Mouse (Mus musculus): Measurements from ENCODE around the gene Cyb5r1.

The Cyb5r1 gene

DNA sequence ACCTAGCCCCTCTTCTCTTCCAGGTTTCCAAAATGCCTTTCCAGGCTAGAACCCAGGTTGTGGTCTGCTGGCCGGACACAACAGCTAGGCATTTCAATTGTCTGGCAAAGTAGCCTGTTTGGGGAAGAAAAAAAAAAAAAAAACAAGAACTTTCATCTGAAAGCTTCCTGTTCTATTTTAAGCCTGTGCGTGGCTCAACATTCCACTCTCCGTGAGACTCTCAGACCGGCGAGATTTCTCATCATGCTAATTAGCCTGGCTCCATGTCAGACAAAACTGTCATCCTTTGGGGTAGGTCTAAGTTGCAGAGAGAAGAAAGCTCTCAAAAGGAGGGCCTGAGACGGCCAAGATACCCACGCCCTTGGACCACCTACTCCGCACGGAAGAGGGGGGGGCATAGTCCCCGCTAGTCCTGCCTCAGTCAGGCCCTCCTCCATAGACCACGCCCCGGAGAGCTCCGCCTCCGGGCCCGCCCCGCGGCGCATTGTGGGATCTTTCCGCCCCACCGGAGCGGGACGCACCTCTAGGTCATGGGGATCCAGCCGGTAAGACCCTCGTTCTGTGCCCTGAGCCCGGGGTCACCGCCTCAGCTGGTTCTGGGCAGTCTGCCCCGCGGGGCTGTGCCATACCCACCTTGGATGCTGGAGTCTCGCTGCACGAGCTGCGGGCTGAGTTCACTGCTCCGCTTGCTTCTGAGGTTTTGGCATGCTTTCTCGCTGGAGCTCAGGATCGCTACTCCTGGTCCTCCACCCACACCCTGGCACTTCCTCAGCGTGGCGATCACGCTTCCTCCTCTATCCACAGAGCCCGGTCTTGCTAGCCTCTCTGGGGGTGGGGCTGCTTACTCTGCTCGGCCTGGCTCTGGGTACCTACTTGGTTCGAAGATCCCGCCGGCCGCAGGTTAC, at the start of gene Cyb5r1:
Gene Cyb5r1 (plus strand): TSS at position 51 of the 905 bp plus-strand sequence.
- peak; percentile 23 to 50 for DNase-seq (ENCODE audit: low spot score in 2 of 2)

DNA sequence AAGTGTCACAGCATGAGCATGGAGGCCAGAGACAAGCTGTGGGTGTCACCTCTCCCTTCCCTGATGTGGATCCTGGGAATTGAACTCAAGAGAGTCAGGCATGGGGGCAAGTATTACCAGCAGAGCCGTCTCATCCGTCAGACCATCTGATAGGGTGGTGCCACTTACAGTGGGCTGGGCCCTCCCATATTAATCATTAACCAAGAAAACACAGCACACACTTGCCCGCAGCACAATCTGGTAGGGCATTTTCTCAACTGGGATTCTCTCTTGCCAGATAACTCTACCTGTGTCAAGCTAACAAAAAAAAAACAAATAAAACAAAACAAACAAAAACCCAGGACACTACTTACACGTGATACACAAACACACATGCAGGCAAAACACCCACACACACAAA, 47.9 kb upstream of the Cyb5r1 start:
- no peak for DNase-seq (ENCODE audit: low spot score in 2 of 2)

DNA sequence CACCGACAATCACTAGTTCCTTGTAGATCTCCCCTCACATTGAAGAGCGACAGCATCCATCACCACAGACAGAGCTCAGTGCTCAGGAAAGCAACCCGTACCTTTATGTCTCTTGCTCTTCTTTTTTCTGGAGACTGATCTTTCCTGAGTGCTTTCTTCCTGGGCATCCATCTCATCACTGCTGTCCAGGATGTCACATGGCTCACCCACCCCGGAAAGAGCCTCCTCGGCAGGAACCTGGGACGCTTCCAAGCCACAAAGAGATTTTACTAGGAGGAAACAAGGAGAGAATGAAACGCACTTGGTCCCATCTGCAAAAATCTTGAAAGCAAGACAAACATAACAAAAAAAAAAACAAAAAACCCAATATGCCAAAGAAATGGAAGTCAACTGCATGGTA, 44.7 kb upstream of the Cyb5r1 start:
- no peak for DNase-seq (ENCODE audit: low spot score in 2 of 2)

DNA sequence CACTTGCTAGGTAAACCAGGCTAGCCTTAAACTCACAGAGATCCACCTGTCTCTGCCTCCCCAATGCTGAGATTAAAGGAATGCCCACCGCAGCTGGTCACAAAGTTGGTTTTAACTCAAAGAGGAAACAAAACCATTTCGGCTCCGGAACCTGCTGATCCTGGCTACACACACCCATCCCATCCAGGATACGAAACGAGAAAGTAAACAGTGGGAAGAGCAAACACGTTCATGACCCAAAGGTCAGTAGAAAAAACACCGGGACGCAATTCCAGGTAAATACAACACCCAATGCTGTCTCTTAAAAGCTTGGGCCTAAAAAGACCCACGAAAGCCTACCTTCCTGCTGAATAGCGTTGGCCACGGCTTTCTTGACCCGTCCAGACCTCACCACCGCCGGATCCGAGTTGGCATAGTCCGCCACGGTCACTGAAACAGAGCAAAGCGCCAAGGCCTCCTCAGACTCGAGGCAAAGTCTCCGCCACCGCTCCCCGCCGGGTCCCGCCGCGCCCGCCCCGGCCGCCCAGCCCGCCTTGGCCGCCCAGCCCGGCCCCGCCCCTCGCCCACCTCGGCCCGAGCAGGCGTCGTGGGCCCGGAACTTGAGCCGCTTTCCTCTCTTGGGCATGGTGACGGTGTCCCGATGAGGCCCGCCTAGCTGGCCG, 44.0 kb upstream of the Cyb5r1 start:
- no peak for DNase-seq (ENCODE audit: low spot score in 2 of 2)

DNA sequence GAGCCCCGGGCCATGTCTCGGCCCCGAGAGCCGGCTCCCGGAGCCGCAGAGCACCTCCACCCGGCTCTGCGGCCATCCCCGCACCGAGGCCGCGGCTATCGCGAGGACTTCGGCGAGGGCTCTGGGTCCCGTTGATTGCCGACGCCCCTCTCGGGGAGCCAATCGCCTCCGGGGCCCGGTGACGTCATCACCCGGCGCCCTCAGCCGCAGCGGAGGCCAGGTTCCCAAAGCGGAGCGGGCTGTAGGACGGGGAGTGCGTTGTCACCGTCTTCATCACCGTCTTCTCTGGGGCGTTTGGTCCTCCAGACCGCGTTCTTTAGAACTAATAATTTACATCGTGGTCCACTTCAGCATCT, 43.5 kb upstream of the Cyb5r1 start, which contains the start of gene Tmem183a:
Gene Tmem183a (minus strand): TSS at position 123 of the 356 bp plus-strand sequence.
- DNase-seq (ENCODE audit: low spot score in 2 of 2): peak; percentile 97 to 98

DNA sequence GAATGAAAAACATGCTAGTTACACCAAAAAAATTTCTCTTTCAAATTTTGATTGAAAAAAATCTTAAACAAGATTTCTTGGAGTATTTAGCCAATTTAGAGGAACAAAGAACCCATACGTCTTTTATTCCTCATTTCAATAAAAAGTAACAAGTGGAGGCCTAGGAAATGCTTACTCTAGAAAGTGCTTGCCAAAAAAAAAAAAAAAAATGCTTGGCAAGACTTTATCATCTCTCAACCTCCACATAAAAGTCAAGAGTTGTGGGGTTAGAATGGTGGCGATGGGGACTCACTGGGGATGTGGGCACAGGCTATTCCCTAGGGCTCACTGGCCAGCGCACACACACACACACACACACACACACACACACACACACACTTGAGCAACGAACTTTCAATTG, 42.2 kb upstream of the Cyb5r1 start:
- DNase-seq (ENCODE audit: low spot score in 2 of 2): no peak

DNA sequence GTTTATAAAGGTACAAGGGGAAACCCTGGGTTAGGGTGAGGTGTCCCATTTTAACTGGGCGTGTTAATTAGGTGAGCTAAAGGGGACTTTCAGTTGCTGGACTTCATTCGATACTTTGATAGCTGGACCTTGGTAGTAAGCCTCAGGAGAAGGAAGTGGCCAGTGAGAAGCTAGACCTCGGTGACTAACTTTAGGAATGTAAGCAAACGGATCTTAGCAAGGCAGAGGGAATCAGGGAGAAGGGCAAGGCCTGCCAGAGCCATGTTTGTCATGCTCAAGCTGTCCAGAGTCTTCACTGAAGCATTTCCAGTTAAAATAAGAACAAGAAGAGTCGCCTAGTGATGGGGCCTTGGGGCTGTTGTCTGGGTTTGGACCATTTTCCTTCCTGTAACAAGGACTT, 39.9 kb upstream of the Cyb5r1 start:
- no peak for DNase-seq (ENCODE audit: low spot score in 2 of 2)

DNA sequence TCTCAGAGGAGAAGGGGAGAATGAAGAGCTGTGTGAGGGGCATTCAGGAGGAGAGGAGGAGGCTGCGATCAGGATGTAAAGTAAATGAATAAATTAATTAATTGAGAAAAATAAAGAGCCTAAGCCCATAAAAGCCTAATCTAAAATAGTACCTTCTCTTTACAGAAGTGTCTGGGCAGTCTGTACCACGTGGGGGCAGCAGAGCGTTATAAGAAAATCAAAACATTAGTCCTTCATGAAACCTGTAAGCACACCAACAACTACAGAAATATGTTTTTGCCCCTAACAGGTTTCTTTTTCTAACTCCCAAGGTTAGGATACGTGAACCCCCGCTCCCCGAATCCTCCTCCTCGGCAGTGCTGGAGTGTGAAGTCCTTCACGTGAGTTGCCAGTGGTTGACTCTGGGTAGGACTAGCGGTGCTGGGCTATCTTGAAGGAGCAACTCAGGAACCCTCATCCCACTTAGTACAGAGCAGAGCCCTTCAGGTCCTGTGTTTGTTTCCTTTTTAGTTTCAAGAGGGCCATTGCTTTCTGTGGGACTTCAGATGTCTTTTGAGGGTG, 36.5 kb upstream of the Cyb5r1 start:
- DNase-seq (ENCODE audit: low spot score in 2 of 2): peak in 1 of 2 experiments; percentile 52

DNA sequence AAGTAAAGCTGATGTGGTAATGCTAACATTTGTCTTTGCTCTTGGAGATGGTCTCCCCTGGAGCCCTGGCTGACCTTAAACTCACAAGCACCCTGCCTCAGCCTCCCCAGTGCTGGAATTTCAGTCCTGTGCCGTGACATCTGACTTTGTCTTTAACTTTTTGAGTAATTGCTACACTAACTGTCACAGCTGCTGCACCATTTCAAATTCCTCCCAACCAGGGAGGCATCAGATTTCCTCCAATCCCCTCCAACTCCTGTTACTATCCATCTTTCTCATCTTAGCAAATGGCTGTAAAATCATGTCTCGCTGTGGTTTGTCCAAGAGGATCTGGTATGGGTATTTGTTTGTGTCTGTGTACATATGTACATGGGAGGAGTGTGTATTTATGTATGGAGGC, 31.2 kb upstream of the Cyb5r1 start:
- DNase-seq (ENCODE audit: low spot score in 2 of 2): no peak

DNA sequence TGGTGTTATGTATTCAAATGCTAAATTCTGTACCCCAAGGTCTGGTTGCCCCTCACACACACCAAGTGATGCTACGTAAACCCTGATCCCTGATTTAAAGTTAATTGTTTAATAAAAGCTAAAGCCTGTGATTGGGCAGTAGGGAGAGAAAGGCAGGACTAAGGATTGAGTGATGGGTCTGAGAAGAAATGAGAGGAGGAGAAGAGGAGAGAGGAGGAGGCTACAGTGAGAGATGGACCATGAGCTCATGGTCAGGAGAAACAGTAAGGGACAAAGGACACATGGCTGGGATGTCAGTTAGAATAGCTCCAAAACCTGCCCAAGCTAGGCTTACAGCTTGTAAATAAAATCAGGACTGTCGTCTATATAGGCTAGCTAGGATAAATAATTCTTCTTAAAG, 24.3 kb upstream of the Cyb5r1 start:
- DNase-seq (ENCODE audit: low spot score in 2 of 2): no peak

DNA sequence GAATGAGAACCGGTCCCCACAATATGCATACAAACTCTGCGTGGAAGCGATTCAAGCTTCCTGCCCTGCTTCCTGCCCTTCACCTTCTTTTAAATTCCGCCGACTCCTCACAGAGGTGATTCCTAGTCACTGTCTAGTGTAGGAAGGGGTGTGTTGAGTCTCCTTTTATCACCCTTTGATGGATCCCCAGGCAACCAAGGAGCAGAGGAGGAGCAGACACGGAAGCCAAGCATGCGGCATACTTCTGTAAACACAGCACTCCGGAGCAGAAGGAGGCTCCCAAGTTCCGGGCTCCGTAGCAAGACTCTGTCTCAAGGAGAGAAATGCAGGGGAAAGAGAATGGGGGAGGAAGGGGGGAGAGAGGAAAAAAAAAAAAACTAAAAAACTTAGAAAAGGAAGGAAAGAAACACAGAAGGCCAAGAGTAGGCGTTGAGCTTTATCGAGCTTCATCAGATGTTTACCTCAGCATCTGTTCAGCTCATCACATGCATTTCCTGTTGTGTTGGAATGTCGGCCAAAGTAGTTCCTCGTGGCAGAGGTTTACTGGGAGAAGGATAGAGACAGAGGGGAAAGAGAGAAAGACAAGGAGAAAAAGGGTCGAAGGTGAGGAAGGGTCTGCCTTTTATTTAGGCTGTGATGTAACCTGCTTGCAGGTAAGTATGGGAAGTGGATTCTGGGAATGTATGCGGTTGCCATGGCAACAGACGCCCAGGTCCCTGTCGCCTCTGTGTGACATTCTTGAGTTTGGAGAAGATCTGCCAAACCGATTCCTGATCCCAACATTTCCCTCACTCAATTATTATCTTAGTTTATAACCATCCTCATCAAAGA, 23.3 kb upstream of the Cyb5r1 start:
- DNase-seq (ENCODE audit: low spot score in 2 of 2): no peak

DNA sequence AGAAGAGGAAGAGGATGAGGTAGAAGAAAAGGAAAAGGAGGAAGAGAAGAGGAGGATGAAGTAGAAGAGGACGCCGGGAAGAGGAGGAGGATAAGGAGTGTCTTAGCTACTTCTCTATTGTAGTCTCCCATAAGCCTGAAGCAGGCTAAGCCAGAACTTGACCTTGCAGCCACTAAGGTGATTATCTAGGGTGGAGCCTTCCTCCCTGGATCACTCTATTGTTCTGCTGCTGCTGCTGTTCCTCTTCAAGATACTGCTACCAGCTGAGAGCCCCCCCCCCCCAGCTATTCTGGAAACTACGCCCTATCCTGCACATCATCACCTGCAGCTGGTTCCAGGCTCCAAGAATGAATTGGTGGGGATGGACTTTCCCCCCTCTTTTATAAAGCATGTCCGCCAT, 20.8 kb upstream of the Cyb5r1 start:
- no peak for DNase-seq (ENCODE audit: low spot score in 2 of 2)

DNA sequence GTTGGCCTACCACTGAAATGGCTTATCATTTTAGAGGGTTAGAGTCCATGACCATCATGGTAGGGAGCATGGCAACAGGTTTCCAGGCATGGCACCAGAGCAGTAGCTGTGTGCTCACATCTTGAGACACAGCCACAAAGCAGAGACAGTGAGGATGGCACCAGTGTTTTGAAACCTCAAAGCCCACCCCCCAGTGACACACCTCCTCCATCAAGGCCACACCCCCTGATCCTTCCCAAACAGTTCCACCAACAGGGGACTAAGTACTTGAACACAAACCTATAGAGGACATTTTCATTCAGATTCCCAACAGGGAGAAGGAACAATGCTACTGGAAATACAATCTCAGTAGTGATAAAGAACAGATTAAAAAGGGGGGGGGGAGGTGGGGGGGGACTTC, 20.2 kb upstream of the Cyb5r1 start:
- no peak for DNase-seq (ENCODE audit: low spot score in 2 of 2)

DNA sequence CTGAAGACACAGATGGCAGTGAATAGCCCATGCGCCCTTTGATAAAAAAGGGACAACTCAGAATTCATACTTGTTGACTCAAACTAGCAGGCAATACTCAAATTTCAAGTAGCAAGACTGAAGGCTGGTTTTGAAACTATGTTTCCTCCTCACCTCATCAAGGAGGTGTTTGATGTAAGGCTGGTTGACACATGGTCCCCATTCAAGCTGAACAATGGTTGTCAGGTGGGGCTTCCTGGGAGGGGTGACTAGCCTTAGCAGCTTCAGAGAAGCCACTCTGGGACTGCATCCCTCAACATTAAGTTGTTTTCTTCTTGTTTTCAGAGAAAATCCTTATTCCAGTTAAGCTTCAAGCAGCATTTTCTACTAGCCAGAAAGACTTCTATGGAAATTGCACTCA, 19.7 kb upstream of the Cyb5r1 start, which contains the start of gene 4933406M09Rik:
Gene 4933406M09Rik (plus strand): TSS at position 275 of the 400 bp plus-strand sequence.
- no peak for DNase-seq (ENCODE audit: low spot score in 2 of 2)

DNA sequence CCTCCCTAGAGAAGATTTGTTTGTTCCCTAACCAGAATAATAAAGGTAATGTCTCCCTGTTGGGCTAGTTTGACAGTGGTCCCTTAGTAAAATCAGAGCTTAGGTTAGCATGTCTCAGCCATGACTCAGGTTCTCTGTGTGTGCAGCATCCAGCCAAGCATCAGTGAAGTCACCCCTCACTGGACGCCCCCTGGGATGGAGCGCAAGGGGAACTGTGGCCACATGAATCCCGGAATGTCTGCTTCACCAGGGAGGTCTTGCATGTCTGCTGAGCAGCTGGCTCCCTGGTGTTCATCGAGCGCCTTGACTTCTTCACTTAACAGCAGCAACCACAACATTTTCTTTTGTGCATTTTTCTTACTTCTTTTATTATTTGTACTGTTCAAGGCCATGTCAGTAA, 11.5 kb upstream of the Cyb5r1 start:
- DNase-seq (ENCODE audit: low spot score in 2 of 2): no peak

DNA sequence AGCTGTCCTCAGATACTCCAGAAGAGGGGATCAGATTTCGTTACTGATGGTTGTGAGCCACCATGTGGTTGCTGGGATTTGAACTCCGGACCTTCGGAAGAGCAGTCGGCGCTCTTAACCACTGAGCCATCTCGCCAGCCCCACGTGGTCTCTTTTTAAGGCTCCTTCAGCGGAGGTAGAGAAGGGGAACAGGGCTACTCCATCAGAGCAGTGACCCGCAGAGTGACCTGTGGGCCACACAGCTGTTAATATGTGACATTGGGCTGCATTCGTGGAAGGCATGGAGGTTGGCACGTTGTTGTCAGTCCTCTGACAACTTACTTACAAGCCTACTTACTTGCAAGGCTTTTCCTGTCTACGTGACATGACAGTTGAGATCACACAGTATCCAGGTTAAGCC, 7.1 kb upstream of the Cyb5r1 start:
- DNase-seq (ENCODE audit: low spot score in 2 of 2): no peak

DNA sequence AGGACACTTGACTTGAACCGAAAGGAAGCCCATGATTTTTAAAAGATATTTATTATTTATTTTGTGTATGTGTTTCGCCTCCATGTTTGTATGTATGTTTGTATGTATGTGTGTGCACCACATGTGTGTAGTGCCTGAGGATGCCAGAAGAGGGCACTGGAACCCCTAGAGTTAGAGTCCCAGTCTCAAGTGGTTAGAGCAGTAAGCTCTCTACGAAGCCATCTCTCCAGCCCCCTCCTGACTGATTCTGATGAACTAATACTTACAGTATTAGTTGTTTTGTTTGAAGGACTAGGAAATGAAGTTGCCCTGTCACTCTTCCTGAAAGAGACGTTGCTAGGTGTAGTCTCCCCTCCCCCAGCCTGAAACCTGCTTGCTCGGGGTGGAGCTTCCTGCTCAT, 5.6 kb upstream of the Cyb5r1 start:
- no peak for DNase-seq (ENCODE audit: low spot score in 2 of 2)

DNA sequence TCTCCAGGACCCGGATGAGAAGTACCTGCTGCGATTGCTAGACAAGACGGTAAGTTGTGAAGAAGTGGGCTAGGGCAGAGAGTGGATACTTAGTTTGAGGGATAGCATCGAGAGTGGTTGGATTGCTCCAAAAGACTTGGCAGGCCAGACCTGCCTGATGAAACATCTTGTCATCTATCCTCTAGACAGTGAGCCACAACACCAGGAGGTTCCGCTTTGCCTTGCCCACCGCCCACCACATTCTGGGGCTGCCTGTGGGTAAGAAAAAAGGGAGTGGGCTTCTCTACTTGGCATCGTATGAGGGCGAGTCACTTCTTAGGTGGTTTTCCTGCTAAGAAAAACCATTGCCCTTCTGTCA, 1.0 kb downstream of the Cyb5r1 start:
- DNase-seq (ENCODE audit: low spot score in 2 of 2): no peak

DNA sequence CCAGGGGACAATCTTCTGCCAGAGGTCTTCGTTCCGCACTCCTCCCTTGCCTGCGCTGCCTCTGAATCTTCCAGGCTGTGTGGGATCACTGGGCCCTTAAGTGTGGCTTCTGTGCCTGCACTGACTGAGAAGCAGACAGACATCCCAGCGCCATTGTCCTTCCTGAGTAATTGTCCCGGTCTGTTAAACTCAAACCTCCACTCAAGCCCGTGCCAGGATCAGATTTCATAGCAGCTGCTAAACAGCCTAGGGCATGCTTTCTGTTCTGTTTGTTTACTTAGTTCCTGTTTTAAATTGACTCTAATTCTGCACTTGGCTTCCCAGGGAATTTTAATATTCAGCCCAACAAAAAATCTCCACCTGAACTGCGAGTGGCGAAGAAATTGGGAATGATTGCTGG, 2.7 kb downstream of the Cyb5r1 start:
- DNase-seq (ENCODE audit: low spot score in 2 of 2): no peak

DNA sequence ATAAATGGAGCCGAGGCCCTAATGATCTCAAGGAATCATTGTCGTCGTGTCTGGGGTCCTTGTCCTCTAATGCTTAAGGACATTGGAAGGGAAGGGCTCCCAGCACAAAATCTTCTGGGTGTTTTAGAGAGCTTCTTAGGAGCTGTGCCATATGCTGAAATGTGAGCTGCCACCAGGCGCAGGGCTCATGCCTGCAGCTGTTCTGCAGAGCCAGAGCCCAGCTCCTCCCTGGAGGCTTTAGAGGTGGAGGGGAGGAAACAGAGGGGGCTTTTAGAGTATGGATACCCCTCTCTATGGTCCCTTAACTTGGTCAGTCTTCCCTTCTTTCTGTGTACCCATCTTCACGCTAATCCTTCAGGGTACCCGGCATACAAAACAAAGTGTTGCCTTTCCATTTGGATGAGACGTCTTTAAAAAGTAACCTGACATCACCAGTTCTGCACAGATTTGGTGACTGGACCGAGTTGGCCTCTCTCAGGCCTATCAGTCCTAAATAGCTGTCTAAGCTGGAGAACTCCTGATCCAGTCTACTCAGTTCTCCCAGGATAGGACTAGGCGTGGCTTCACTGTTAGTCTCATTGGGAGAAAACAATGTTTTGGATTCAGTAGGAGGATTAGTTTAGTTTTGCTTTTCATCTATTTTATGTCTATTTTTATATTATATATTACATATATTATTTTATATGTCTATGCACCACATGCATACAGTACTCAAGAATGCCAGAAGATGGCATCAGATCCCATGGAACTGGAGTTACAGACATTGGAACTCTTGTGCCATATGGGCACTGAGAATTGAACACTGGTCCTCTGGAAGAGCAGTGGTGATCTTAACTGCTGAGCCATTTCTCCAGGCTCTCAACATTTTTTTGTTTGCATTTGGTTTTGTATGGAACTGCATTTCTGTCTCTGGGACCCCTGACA, 6.6 kb downstream of the Cyb5r1 start:
- no peak for DNase-seq (ENCODE audit: low spot score in 2 of 2)

DNA sequence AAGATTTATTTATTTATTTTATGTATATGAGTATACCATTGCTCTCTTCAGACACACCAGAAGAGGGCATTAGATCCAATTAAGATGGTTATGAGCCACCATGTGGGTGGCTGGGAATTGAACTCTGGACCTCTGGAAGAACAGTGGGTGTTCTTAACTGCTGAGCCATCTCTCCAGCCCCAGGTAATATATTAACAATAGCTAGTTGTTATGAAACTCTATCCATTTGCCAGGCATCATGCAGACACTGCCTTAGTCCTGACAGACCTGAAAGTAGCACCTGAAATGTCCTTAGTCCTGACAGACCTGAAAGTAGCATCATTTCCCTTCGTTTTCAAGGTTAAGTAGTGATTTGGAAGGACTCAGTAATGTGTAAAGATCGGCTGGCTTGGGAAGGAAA, 8.7 kb downstream of the Cyb5r1 start:
- no peak for DNase-seq (ENCODE audit: low spot score in 2 of 2)
